Mouse (Mus musculus) gastrocnemius, postnatal 25 days (tissue): Measurements from ENCODE around the gene Nemp1. TPM values are rescaled to one million over a fixed set of nuclear protein-coding genes. Genes with fewer than 3 reads are reported as not detected.

Source experiments
- DNase-seq: peaks from one replicate; pipeline ENCODE4 v3.0.0; 2022
- total RNA-seq, 2 experiments: library from RNA; stranded (reverse); gene quantifications; 1 replicate in 1 of 2; 2 replicates in 1 of 2; pipeline ENCODE4 v1.2.3; 2021

Gene Nemp1
- total RNA-seq, 2 experiments from 2014 or later, result 1.7 to 2.5 TPM

DNA sequence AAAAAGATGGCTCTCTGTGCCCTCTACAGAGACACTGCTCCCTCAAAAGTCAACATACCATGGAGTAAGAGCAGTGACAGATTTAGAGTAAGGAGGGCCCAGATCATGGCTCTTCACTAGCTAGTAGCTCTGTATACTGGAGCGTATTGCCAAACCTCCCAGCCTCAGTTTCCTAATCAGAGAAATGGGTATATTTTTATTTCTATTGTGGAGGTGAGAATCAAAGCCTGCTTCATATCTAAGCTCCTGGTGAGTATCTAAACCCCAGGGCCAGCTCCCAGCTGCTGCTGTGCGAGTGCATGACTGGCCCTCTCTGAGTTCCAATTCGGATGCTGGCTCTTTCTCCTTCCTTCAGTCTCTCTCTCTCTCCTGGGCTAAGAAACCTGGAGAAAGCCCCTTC, 57.5 kb downstream of the Nemp1 start, which contains the start of gene Tac2:
Gene Tac2, plus strand, starts transcription at position 301 of the 400 bp plus-strand sequence.
- DNase-seq, result no peak

DNA sequence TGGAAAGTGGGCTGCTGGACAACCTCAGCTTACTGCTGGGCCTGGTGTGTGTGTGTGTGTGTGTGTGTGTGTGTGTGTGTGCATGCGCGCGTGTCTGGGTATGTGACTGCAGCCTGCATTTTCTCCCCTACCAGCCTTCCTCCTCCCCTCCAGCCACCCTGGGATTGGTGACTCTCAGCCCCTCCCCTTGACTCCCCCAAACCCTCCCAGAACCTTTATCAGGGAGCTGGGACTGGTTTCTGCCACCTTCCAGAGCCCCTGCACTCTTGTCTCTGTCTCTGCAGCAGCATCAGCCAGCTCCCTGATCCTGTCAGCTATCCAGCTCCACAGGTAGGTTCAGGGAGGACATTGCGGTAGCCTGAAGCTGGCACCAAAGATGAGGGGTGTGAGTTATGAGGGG, 58.4 kb downstream of the Nemp1 start:
- no peak for DNase-seq

- DNase-seq, result no peak
Observed at GRCm38 (mm10) chr10:127728437-127728836, 61.7 kb downstream of the Nemp1 start.

GRCm38 (mm10) chr10:127730285-127730932, 63.7 kb downstream of the Nemp1 start:
- no peak for DNase-seq

DNA sequence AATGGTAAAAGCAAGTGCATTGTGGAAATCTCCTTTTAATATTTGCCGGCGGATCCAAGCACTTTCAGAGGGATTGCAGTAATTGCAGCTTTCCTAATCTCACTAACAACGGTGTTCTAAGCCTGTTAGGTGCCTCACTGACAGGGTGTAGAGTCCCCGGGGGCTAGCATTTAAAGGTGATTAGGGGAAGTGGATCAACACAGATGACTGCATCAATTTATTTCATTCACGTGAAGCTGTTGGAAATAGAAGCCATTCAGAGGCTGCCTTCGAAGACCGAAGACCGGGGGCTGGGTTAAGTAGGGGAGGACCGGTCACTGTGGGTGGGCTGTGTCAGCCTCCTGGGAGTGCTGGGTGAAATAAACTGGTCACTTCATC, 64.2 kb downstream of the Nemp1 start:
- no peak for DNase-seq

DNA sequence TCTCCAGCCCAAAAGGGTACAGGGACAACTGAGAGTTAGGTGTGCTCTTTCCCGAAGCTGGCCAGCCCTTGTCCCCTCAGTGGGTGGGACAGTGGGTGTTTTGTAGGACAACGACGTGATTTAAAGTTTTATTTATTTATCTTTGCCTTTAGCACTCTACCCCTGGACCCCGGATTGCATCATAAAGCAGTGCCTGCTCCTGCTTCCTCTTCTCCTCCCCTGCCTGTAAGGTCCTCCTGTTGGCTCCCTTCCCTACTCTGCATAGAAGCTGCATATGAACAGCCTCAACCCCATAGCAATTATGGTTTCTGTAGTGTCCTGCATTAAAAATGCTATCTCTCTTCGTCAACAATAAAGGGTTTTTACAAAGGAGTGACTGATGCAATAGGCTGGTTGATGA, 64.7 kb downstream of the Nemp1 start:
- no peak for DNase-seq

GRCm38 (mm10) chr10:127734434-127734833, 67.7 kb downstream of the Nemp1 start:
- DNase-seq, result no peak

DNA sequence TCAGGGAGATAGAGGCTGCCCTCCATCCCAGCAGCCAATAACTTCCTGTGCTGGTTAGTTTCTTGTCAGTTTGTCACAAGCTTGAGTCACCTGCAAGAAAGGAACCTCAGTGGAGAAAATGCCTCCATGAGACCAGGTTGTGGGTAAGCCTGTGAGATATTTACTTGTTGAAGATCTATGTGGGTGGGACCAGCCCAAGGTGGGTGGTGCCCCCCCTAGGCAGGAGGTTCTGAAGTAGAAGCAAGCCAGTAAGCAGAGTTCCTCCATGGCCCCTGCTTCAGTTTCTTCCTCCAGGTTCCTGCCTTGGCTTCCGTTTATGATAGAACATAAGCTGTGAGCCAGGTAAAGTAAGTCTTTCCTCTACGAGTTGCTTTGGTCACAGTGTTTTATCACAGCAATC, 69.6 kb downstream of the Nemp1 start:
- no peak for DNase-seq

- no peak for DNase-seq
Observed at GRCm38 (mm10) chr10:127736916-127737315, 70.2 kb downstream of the Nemp1 start.

- DNase-seq, result no peak
Observed at GRCm38 (mm10) chr10:127737552-127737951, 70.9 kb downstream of the Nemp1 start.

DNA sequence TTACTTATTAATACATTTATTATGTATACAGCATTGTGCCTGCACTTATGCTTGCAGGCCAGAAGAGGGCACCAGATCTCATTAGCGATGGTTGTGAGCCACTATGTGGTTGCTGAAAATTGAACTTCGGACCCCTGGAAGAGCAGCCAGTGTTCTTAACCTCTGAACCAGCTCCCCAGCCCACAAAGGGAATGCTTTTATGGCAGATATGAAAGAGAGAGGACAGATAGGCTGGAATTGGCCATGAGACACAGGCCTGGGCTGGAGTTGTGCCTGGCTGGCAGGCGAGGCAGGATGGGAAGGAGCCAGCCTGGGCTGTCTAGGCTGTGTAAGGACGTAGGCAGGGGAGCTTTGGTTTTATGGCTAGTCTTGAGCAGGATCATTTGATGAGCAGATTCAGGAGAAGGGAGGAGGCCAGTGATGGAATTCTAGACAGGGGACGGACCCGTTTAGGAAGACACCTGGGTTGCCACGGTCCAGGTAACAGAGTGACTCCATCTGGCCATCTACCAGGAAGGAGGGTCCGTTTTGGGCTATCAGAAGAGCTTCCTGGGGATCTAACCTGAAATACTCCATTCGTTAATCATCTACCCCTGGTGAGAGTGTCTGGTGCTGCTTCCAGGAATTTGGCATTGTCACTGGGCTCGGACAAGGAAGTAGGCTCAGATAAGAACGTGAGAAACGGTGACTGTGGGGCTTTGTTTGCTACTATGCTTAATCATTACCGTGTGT, 71.6 kb downstream of the Nemp1 start:
- DNase-seq, result no peak

- peak; percentile 75 for DNase-seq
Observed at GRCm38 (mm10) chr10:127739083-127739660, 72.5 kb downstream of the Nemp1 start, which contains the start of gene Zbtb39. Gene Zbtb39 (plus strand): TSS chr10:127739538.

- DNase-seq, result no peak
Observed at GRCm38 (mm10) chr10:127739661-127740161, 73.0 kb downstream of the Nemp1 start.

- DNase-seq, result no peak
Observed at GRCm38 (mm10) chr10:127744661-127745060, 78.0 kb downstream of the Nemp1 start.

GRCm38 (mm10) chr10:127745886-127746285, 79.2 kb downstream of the Nemp1 start:
- no peak for DNase-seq

GRCm38 (mm10) chr10:127747254-127747653, 80.6 kb downstream of the Nemp1 start:
- DNase-seq, result no peak

DNA sequence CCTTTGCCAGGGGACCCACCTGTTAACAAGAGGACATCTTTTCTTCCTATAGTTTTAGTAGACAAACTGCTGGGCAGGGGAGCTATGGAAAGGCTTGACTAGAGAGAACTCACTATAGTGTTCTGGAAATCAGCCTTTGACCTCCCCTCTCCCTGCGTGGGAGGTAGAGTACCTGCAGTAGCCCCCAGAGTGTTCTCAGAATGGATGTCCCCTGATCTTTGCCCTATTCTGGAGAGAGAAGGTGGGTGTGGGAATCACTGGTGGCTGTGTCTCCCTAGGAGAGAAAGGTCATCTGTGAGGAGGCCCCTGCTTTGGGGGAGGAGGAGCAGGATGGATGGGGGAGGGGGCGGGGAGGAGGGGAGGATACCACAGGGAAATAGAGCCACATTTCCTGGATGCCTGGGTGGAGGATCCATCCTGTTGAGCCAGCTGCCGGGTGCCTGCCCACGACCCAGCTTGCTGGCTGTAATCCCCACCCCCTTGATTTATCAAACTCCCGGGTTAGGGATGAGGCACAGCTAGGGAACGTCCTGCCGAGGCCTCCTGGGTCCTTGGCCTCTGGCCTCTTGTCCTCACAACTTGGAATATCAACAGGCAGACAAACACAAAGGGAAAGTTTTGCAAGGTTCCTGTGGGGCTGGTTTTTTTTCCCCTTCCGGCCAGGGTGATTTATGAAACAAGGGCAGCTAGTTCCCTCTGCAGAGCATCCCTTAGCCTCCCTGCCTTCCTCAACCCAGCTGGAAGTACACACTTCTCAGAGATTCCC, 82.3 kb downstream of the Nemp1 start:
- peak; percentile 57 for DNase-seq

GRCm38 (mm10) chr10:127750136-127750777, 83.6 kb downstream of the Nemp1 start:
- no peak for DNase-seq
